Mouse (Mus musculus) kidney, adult 9 months (tissue): ENCODE data around the gene Olfr683.
"Not testable (repeated sequence)": the region's sequence is repeated elsewhere in the genome, so short reads cannot be mapped to it uniquely, and the experiment has no call there.

ENCODE experiments used
- DNase-seq: peaks from one replicate; pipeline ENCODE4 v3.0.0; 2022

Olfr683 gene

GRCm38 (mm10) chr7:105146912-105147311, at the start of gene Olfr683:
Gene Olfr683 (minus strand): TSS chr7:105147012.
- DNase-seq = no peak

GRCm38 (mm10) chr7:105185912-105186311, 39.1 kb upstream of the Olfr683 start, which contains the start of gene Olfr685:
Gene Olfr685 (minus strand): TSS chr7:105186012.
- DNase-seq = no peak

- peak; percentile 27 for DNase-seq
Measured at GRCm38 (mm10) chr7:105170773-105171172, 24.0 kb upstream of the Olfr683 start.

GRCm38 (mm10) chr7:105163553-105163952, 16.7 kb upstream of the Olfr683 start, which contains the start of gene Olfr684:
Gene Olfr684 (minus strand): TSS chr7:105163653.
- DNase-seq = no peak

- DNase-seq = no peak
Measured at GRCm38 (mm10) chr7:105141275-105141674, 5.5 kb downstream of the Olfr683 start.

- no peak for DNase-seq
Measured at GRCm38 (mm10) chr7:105116536-105116935, 30.3 kb downstream of the Olfr683 start, which contains the start of gene Olfr681. Gene Olfr681 (plus strand): TSS chr7:105116836.

GRCm38 (mm10) chr7:105092717-105093116, 54.1 kb downstream of the Olfr683 start, which contains the start of gene Olfr680-ps1:
Gene Olfr680-ps1 (minus strand): TSS chr7:105092817.
- not testable (repeated sequence) for DNase-seq
